Mouse (Mus musculus) bone marrow macrophage, adult 2 months (primary cell): Measurements from ENCODE around the gene Slc39a11.

Experiments
- CTCF ChIP-seq: IDR thresholded peaks from 2 replicates; pipeline ENCODE4 v1.5.1; 2012; ENCODE audit warnings: low read depth, mild to moderate bottlenecking, low read length, moderate library complexity
- POLR2A ChIP-seq: IDR thresholded peaks from 2 replicates; pipeline ENCODE4 v1.6.1; 2012; ENCODE audit warnings: mild to moderate bottlenecking, low read depth, low read length, borderline replicate concordance

DNA sequence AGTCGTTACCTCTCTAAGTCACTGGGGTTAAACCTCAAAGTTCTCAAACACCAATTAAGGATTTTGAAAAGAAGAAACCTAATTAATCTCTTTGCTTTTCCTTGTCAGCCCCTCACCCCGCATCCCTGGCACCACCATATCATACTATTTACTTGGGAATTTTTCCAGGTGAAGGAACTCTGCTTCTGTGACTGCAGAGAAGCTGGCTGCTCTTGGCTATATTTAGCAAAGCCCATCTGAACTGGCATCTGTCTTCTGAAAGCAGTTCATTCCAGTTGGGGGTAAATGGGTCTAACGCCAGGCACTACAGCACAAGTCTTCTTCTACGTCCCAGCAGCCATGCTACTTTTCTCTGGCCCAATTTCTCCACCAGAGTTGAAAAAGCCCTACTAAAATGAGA is 23.7 kb upstream of the Slc39a11 start:
- no peak for TF ChIP-seq CTCF
- TF ChIP-seq POLR2A, result no peak
